Mouse (Mus musculus): ENCODE results near the gene Pard3b. TPM values are rescaled to one million over a fixed set of nuclear protein-coding genes. Genes with fewer than 3 reads are reported as not detected.
A peak's percentile ranks its signal among the peaks of the same experiment; 100 is the strongest.

Gene Pard3b
- total RNA-seq, 2 experiments from 2014 or later = 3.3 to 6.1 TPM

DNA sequence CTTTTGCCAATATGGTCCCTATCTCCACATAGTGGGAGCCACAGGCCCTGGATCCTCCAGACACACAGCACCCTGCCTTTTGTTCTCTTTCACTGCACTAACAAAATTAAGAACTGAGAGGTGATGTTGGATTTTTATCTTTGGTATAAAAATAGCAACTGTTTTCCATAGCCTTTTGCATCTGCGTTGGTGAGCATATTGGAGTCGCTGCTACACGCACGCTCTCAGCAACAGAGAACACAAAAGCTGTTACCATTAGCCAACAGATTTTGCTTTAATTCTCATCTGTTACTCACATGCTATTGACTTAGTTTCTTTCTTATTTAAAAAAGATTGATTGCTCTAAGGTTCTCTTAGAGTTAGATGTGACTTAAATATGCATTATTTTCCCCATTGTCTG lies 709.7 kb downstream of the Pard3b start:
- peak in 1 of 2 experiments; percentile 16 for DNase-seq (ENCODE audit: extremely low spot score in 1 of 2, low spot score in 1 of 2)

DNA sequence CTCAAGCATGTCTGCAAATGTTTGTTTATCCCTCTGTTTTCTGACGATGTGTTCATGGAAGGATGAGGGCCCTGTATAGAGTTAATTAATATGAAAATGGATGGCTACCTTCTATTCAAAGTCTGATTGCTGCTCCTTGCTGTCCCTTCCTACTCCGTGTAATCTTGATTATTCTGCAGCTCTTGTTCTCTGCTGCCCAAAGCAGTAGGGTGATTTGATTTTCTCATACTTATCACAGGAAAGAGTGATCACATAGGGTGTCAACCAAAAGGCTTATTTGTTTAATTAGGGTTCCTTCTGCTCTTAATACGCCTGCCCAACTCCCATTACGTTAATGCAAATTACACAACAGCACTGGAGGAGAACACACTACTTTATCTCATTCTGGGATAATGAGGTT lies 716.9 kb downstream of the Pard3b start:
- no peak for DNase-seq (ENCODE audit: extremely low spot score in 1 of 2, low spot score in 1 of 2)

DNA sequence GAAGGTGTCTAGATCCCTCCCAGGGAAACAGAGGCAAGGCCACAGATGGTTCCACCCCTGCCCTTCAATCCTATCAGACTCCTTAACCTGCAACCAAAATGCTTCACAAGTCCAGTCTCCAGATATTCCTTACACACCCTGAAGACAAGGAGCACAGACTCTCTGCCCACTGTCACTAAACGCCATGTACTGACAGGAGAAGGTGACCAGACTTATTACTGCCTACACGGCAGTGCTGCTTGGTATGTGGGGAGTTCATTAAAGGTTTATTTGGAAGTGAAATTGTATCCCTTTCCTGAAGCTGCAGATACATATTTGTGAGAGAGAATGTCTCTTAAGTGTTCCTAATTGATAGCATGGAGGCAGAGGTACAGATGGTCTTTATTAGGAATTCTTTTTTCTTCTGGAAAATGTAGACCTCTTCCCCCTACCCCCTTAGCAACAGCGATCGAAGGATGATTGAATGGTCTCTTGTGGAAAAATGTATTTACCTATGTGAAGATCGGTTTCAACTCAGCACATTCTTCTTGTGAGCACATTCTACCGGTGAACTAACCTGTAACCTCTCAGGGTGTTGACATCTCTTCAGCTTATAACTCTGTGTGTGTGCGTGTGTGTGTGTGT lies 735.9 kb downstream of the Pard3b start:
- no peak for DNase-seq (ENCODE audit: extremely low spot score in 1 of 2, low spot score in 1 of 2)

DNA sequence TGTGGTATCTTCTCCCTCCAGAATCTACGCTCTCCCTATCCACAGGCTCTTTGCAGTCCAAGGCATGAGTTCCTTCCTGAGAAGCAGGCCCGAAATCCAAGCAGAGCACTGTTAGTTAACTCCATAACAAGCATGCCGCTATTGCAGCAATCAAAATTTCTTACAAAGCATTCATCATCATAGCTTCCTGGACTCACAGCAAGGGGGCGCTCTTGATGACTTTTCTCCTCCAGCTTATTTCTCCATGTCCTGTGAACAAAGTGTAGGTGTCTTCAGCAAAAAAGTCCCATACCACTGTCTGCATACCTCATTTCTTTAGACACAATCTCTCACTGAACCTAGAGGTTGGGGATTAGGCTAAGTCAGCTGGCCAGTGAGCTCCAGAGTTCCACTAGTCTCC lies 739.7 kb downstream of the Pard3b start:
- no peak for DNase-seq (ENCODE audit: extremely low spot score in 1 of 2, low spot score in 1 of 2)

DNA sequence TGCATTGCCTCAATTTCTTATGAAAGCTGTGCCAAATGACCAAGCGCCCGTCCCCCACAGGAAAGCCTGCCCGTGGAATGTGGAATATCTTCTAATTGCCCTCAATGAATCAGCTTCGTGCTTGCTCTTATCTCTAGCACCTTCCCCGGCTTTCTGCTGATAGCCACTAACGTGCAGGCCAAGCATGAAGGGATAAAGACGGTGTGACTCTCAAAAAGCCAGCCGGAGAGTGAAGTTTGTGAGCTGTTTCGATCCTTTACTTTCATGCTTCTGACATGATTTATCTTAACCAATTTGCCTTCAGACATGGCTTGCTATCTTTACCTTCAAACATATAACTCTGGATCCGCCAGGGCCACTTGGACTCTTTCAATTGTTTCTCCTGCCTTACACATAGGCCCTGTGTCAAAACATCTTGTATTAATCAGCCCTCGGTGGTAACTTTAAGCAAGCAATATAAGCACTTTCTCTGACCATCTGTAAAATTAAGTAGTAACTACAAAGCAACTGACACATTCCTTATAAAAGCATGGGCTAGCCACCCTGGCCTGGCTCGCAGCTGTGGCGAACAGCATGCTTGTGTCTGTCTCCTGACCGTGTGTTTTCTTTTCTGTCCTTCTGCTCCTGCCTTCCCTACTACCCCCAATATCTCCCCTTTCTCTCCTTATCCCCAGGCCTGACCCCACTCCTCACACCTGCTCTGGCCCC lies 744.3 kb downstream of the Pard3b start:
- DNase-seq (ENCODE audit: extremely low spot score in 1 of 2, low spot score in 1 of 2) = no peak

DNA sequence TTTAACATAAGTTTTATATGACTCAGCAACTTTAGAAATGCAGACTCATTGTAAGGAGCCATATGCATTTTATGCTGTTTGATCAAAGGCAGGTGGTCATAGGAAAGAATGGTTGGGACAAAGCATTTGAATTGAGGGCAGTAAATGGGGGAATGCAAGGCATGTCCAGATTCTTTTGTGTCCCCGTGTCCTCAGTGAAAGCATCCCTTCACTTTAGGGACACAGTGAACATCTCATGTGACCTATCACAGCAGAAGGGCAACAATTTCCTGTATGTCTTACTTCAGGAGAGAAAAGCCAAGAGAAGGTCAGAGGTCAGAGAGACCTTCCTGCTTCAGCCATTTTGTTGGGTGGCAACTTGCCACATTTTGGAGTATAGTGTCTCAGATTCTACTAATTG lies 745.6 kb downstream of the Pard3b start:
- DNase-seq (ENCODE audit: extremely low spot score in 1 of 2, low spot score in 1 of 2) = no peak

DNA sequence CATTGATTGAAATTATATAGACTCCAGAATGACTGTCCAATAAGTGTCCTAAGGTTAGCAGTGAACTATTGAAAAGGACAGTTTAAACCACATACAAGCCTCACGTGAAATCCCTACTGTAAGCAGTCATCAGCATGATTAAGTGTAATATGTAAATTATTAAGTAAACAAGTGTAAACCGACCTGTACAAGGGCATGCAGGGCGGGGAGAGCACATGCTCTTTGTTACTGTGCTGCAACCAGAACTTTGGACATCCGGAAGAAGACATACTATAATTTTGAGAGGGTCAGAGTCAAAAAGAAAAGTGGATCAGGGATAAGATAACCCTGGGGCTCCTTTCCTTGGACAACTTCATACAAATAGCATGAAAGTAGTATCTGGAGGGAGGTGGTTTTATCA lies 749.4 kb downstream of the Pard3b start:
- DNase-seq (ENCODE audit: extremely low spot score in 1 of 2, low spot score in 1 of 2) = no peak

DNA sequence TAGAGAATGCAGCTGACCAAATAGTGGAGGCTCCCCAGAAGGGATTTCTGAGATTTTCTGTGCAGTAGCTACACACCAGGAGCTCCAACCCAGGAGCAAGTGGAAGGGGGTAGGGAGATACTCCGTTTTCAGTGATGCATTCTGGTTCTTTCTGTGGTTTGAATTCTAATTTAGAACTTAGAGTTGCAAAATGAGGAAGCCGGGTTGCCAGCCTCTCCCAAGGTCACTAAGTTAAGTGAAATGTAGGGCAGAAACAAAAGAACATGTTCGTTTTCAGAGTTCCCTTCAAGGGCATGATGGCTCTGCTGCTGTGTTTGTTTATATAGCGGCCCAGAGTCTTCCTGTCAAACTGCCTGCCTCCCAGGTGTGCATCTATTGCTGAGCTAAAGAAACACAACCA lies 754.2 kb downstream of the Pard3b start:
- DNase-seq (ENCODE audit: extremely low spot score in 1 of 2, low spot score in 1 of 2) = no peak

DNA sequence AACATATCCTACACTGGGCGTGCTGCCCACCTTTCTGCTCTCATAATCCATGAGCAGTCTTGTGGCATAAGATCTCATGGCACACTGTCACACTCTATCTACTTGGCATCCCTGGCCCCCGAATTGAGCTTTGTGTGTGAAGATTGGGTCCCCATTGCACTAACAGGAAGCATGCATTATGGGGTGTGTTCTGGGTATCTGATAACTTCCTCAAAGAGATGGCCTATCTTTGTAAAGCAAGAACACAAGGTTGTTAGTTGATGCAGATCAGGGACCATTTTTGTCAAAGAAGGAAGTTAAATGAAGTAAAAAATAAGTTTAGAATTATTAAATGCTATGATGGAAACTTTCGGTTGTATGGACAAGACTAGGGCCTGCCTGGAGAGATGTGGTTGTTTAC lies 755.9 kb downstream of the Pard3b start:
- no peak for DNase-seq (ENCODE audit: extremely low spot score in 1 of 2, low spot score in 1 of 2)

DNA sequence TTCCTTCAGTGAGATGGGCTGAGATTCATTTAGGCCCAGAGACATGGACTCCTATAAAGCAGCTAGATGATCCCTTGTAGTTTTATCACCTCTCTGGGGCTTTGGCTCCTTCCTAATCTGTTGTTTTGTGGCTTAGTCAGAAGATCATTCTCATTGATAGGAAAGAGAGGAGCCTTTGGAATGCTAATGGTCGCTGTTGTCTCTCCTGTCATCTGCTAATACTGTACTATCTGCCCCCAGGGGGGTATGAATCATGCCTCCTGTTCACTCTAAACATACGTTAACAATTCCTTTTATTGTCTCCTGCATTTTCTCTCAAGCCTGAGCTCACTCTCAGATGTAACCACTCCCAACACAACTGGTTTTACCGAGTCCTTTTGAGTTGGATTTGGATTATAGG lies 759.6 kb downstream of the Pard3b start:
- no peak for DNase-seq (ENCODE audit: extremely low spot score in 1 of 2, low spot score in 1 of 2)

DNA sequence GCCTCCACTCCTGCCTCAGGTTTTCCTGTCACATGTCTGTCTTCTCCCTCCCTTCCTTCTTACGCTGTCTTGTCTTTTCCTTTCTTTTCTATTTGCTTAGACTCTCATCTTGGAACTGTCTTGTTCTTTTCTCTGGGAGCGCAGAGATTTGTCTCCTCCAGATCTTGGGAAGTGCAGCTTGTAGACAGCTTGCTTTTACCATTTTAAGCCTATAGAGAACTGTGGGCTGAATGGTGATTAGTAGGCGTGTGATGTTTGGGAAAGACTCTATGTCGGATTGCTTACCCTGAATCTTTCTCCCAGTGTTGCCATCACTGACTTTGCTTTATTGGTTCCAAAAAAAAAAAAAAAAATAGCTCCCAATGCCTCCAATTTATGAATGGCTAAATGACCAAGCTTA lies 760.1 kb downstream of the Pard3b start:
- DNase-seq (ENCODE audit: extremely low spot score in 1 of 2, low spot score in 1 of 2) = no peak

DNA sequence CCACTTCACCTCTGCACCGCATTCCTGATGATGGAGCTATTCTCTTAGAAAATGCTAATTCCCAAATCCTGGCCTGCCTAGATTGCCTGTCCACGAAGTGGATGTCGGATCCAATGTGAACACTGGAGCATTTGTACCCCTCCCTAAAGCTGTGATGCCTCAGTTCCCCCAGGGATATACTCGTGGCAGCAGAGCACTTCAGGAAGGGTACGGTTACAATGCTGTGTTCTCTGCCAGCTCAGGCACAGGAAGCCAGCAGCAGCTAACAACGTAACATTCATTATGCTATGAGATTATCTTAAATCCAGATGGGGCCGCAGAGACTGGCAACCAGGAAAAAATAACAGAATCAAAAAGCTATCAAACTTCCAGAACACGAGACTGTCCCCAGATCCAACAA lies 766.4 kb downstream of the Pard3b start:
- no peak for DNase-seq (ENCODE audit: extremely low spot score in 1 of 2, low spot score in 1 of 2)

DNA sequence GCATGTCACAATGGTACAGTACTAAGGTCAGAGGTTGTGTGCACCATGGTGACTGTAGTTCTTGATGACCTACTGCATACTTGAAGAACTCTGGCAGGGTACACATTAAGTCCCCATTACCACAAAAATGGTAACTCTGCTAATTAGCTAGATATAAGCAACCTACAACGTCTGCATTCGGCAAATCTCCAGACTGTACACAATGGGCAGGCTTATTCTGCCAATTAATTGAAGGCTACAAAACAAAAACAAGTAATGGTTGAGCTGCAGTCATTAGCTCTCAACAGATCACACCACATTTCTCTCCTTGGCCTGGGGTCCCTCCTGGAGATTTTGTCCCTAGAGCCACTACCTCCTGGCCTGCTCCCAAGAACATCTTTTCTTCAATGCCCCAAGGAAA lies 772.7 kb downstream of the Pard3b start:
- no peak for DNase-seq (ENCODE audit: extremely low spot score in 1 of 2, low spot score in 1 of 2)

DNA sequence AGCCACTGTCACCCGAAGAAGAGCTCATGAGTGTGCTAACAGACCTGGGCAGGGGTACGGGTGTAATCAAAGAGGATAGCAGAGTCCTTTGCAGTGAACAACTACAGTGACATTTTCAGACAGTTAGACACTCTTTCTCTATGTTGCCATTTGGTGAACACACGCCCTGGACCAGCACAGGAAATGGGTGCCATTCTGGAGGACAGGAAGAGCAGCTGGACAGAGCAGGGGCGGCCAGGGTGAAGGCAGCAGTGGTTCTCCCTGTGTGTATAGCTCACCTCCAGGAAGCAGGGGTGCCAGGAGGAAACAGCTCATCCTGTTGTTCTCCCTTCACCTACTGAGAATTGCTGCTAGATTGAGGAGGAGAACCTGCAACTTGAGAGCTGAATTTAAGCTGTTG lies 773.4 kb downstream of the Pard3b start:
- DNase-seq (ENCODE audit: extremely low spot score in 1 of 2, low spot score in 1 of 2) = no peak

DNA sequence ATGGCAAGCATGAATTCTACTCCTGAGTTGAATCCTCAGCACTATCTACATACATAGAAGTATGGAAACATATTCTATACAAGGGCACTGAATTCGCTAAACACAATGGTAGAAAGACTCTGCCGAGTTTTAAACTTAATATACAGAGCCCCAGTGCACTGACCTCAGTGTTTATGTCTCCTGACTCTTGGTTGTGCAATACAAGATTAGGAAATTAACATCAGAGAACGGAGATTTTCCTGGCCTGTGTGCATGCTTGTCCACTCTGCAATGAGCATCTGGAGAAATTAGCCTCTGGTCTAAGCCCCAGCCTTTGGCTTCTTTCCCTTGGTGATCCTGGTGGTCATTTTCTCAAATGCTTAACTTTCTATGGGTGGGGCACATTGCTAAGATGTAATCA lies 774.4 kb downstream of the Pard3b start:
- no peak for DNase-seq (ENCODE audit: extremely low spot score in 1 of 2, low spot score in 1 of 2)

DNA sequence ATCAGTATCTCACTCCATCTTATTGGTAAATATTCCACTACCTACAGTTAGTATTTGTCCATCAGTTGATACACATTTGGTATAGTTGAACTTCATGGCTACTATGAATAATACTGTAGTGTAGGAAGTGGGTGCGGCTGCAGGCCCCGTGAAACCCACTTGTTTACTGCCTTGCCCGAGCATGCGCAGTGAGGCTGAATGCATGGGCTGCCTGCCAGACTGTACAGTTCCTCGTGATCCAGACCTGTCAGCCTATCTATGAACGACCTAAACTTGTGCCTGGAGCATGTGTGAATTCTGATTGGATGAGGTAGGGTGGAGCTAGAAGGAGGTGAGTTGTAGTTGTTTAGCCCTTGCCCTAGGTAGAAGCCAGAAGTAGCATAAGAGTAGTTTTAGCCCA lies 775.9 kb downstream of the Pard3b start:
- no peak for DNase-seq (ENCODE audit: extremely low spot score in 1 of 2, low spot score in 1 of 2)

DNA sequence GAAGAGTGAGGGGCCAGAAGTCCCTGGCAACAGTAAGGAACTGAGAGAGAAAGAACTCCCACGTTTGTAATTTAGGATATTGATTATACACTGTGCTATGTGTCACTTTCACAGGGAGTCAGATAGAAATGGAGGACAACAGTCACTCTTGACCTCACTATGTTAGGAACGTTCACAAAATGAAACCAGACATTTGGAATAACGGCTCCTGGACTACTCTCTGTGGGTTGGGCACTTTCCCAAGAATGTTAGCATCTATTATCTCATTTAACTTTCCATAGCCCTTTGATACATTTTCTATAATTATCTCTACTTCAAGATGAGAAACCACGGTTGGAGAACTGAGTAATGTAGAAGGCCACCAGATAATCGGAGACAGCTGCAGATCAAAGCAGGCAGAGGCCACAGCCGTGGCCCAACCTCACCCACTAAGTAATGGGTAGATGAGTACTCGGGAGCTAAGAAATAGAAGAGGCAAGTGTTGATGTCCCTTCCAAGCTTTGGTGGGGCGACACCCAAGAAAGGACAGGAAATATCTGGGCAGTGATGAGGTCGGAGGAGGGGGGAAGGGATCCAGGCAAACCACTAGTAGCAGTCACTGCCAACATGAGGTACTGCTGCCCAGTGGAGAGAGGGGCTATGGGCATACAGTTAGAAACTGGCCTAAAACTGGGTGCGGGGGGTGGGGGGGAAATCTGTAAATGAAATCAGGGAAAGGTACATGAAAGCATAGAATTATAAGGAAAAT lies 778.2 kb downstream of the Pard3b start:
- no peak for DNase-seq (ENCODE audit: extremely low spot score in 1 of 2, low spot score in 1 of 2)

DNA sequence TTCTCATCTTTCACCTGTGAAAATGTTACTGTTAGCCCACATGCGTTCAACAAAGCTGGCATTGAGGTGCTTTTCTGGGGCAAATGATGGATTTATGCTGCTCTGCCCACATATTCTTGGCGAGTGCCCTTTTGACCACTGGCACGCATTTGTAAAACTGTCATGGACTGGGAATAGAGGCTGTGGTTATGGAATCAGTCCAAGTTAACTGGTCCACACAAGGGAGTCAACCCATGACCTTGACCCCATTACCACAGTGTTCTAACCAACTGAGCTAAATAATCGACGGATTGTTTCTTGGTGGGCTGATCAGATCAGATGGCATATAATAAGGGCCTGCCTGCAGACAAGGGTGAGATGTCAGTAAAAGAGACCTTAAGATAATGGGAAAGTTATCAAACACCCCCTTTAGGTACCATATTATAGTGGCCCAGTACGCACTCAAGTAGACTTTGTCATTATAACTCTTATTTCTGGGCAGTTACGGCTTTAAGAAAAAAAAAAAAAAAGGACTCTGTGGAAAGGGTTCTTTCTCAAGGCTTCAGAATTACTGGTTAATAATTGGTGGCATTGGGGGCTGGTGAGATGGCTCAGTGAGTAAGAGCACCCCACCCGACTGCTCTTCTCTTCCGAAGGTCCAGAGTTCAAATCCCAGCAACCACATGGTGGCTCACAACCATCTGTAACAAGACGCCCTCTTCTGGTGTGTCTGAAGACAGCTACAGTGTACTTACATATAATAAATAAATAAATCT lies 784.4 kb downstream of the Pard3b start:
- DNase-seq (ENCODE audit: extremely low spot score in 1 of 2, low spot score in 1 of 2) = no peak

DNA sequence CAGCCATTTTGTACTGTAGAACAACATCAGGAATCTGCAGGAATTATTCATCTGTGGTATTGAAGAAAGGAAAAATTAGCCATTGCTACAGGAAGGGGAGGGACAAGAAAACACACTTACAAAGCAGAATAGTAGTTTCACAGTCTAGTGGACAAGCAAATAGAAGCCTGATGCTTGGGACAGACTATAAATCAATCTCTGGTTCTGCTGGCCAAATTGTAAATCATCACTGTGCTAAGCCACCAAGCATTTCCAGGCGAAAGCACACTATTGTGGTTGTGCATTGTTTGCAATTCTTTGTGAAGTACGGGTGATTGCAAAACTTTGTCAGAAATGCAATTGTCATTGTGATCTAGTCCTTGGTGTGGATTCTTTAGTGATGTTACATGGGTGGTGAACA lies 786.7 kb downstream of the Pard3b start:
- DNase-seq (ENCODE audit: extremely low spot score in 1 of 2, low spot score in 1 of 2) = no peak

DNA sequence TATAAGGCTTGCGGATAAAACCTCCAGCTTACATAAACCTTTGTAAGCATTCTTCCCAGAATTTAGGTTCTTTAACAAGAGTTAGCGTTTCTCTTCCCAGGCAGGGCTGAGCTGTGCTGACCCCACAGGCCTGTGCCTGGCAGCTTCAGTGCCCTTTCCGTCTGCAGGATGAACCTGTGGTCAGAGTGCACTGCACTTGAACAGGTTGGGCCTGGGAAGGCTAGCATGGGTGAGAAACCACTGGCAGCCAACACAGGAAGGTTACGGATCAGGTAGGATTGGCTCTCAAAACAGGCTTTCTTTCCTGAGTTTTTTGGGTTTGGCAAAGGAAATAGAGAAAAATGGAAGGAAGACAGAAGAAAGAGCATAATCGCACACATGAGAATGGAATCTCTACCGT lies 790.1 kb downstream of the Pard3b start:
- no peak for DNase-seq (ENCODE audit: extremely low spot score in 1 of 2, low spot score in 1 of 2)
